Mouse (Mus musculus) brain, adult 10 weeks (tissue): ENCODE measurements around the gene Cul4a. TPM values are rescaled to one million over a fixed set of nuclear protein-coding genes. Genes with fewer than 3 reads are reported as not detected.

Experiments used
- polyA plus RNA-seq: library from polyadenylated mRNA; stranded (reverse); fragments of 350-450 nt; fragmentation: Illumina TruSeq; extraction: RNeasy Lipid Tissue Mini Kit (QIAGEN cat#74804); gene quantifications from one replicate; pipeline ENCODE4 v1.2.3, GENCODE M21; 2015; ENCODE audit warnings: low read depth, low replicate concordance

Gene Cul4a
- polyA plus RNA-seq = 51.9 TPM

GRCm38 (mm10) chr8:13105087-13105881 lies at the start of gene Cul4a, which contains the start of gene Pcid2:
TSS of gene Cul4a (plus strand) at chr8:13105621.
TSS of gene Pcid2 (minus strand) at chr8:13105459.

GRCm38 (mm10) chr8:13060441-13061150 lies 44.8 kb upstream of the Cul4a start, which contains the start of gene Proz:
TSS of gene Proz (plus strand) at chr8:13060914.

GRCm38 (mm10) chr8:13158718-13159376 lies 53.4 kb downstream of the Cul4a start, which contains the start of gene Lamp1:
TSS of gene Lamp1 (plus strand) at chr8:13159161.

Other genes starting within 250 kb of the Cul4a start
- 114 TPM for gene Mcf2l, start 231.8 kb upstream of the Cul4a start, polyA plus RNA-seq
- gene F7, start 79.6 kb upstream of the Cul4a start, polyA plus RNA-seq = not detected
- not detected for gene F10, start 68.3 kb upstream of the Cul4a start, polyA plus RNA-seq
- not detected for gene Proz, start 44.7 kb upstream of the Cul4a start, polyA plus RNA-seq
- gene Pcid2, start 162 bp upstream of the Cul4a start, polyA plus RNA-seq = 21.1 TPM
- 384 TPM for gene Lamp1, start 53.5 kb downstream of the Cul4a start, polyA plus RNA-seq
- 5.3 TPM for gene Grtp1, start 95.0 kb downstream of the Cul4a start, polyA plus RNA-seq
- 0.27 TPM for gene Adprhl1, start 148.5 kb downstream of the Cul4a start, polyA plus RNA-seq
- 42.8 TPM for gene Dcun1d2, start 182.5 kb downstream of the Cul4a start, polyA plus RNA-seq
- gene Tmco3, start 182.6 kb downstream of the Cul4a start, polyA plus RNA-seq = 36.6 TPM
- 58.7 TPM for gene Tfdp1, start 233.1 kb downstream of the Cul4a start, polyA plus RNA-seq